Comparison of ENCODE assay signal across 11 mouse cellular contexts in genomic region chr7:71531496-71531895, GRCm38 (mm10).
A peak's percentile ranks its signal among the peaks of the same experiment; 100 is the strongest.
DNase-seq lines count a peak whose midpoint lies in the region; ATAC-seq lines count a peak whose summit lies in the region.
"Had no signal": no experiment of that assay in that cellular context is flagged by ENCODE, and none has a peak within 500 bp of the region (broad histone marks: within the 10 kb centered on the region; RNA-seq: fewer than 3 reads in every experiment).

No protein-coding gene starts in this region.

- 8% methylated on average over 6 of the region's 6 CpGs for WGBS in heart, embryonic 12.5 days
- WGBS in stomach, embryonic 16.5 days, result 22% methylated on average over 6 of the region's 6 CpGs
- WGBS in forebrain, embryonic 15.5 days, result 72% methylated on average over 6 of the region's 6 CpGs

- H3K36me3 ChIP-seq in heart, embryonic 12.5 days, result no peaks in the 10 kb centered on the region
- no peaks in the 10 kb centered on the region for H3K36me3 ChIP-seq in stomach, embryonic 16.5 days (ENCODE audit: control insufficient read depth, insufficient read depth, low read length)
- no peaks in the 10 kb centered on the region for H3K36me3 ChIP-seq in forebrain, embryonic 15.5 days
- H3K36me3 ChIP-seq: hindbrain, embryonic 15.5 days had no signal

- ATAC-seq in heart, embryonic 12.5 days (ENCODE audit: insufficient number of reproducible peaks, low FRiP score), result 0 out of 2 replicates have a peak, but pooled peaks have one; percentile 33
- no peak for ATAC-seq in stomach, embryonic 16.5 days (ENCODE audit: insufficient read depth, low FRiP score)
- ATAC-seq in CD4-positive, CD25-positive, alpha-beta regulatory T cell, adult 4 months, result no peak
- no peak for ATAC-seq in forebrain, embryonic 15.5 days (replicated peaks)

- peak overlapping the region; percentile 49 for H3K4me2 ChIP-seq in heart, embryonic 12.5 days
- peak overlapping the region; percentile 19; the same call in 1 of the 2 replicates for H3K4me2 ChIP-seq in stomach, embryonic 16.5 days (ENCODE audit: low read depth, low read length)
- H3K4me2 ChIP-seq in forebrain, embryonic 15.5 days (replicated peaks), result no peak overlapping the region
- H3K4me2 ChIP-seq: hindbrain, embryonic 15.5 days had no signal

- peak; percentile 44 for DNase-seq in ovary, adult 18-20 months (ENCODE audit: low spot score)
- DNase-seq in ovary, postnatal 10 days (ENCODE audit: low spot score), result no peak
- peak; percentile 12 to 20 for DNase-seq in kidney, postnatal 36 days
- DNase-seq in thymus, postnatal 36 days, result no peak
- DNase-seq: adrenal gland, adult 8-10 months had no signal

- no peak overlapping the region for H3K9ac ChIP-seq in heart, embryonic 12.5 days
- no peak overlapping the region for H3K9ac ChIP-seq in stomach, embryonic 16.5 days (ENCODE audit: low read length)
- no peak overlapping the region for H3K9ac ChIP-seq in forebrain, embryonic 15.5 days (replicated peaks)
- H3K9ac ChIP-seq: hindbrain, embryonic 15.5 days had no signal

- H3K4me3 ChIP-seq in heart, embryonic 12.5 days, result 0 out of 2 replicates have a peak overlapping the region, but pooled peaks have one; percentile 15
- H3K4me3 ChIP-seq in stomach, embryonic 16.5 days (replicated peaks; ENCODE audit: low read length), result no peak overlapping the region
- H3K4me3 ChIP-seq in forebrain, embryonic 15.5 days, result no peak overlapping the region
- H3K4me3 ChIP-seq: hindbrain, embryonic 15.5 days had no signal

- H3K27ac ChIP-seq in heart, embryonic 12.5 days (ENCODE audit: poor library complexity, severe bottlenecking), result 0 out of 2 replicates have a peak overlapping the region, but pooled peaks have one; percentile 43
- H3K27ac ChIP-seq in stomach, embryonic 16.5 days (ENCODE audit: low read length), result peak overlapping the region; percentile 62
- no peak overlapping the region for H3K27ac ChIP-seq in forebrain, embryonic 15.5 days (replicated peaks)
- H3K27ac ChIP-seq: hindbrain, embryonic 15.5 days had no signal

- peaks cover 16% of the 10 kb centered on the region for H3K4me1 ChIP-seq in heart, embryonic 12.5 days (replicated peaks)
- H3K4me1 ChIP-seq in stomach, embryonic 16.5 days (ENCODE audit: control insufficient read depth, insufficient read depth, low read length), result no peaks in the 10 kb centered on the region
- peaks cover 5% of the 10 kb centered on the region for H3K4me1 ChIP-seq in forebrain, embryonic 15.5 days
- H3K4me1 ChIP-seq: hindbrain, embryonic 15.5 days had no signal

- H3K27me3 ChIP-seq in heart, embryonic 12.5 days (replicated peaks), result no peaks in the 10 kb centered on the region
- no peaks in the 10 kb centered on the region for H3K27me3 ChIP-seq in stomach, embryonic 16.5 days (ENCODE audit: control insufficient read depth, insufficient read depth, low read length)
- no peaks in the 10 kb centered on the region for H3K27me3 ChIP-seq in forebrain, embryonic 15.5 days
- H3K27me3 ChIP-seq: CH12.LX; hindbrain, embryonic 15.5 days had no signal

- no peaks in the 10 kb centered on the region for H3K9me3 ChIP-seq in heart, embryonic 12.5 days (replicated peaks)
- H3K9me3 ChIP-seq in stomach, embryonic 16.5 days (replicated peaks; ENCODE audit: control insufficient read depth, low read length), result no peaks in the 10 kb centered on the region
- H3K9me3 ChIP-seq in forebrain, embryonic 15.5 days, result no peaks in the 10 kb centered on the region
- H3K9me3 ChIP-seq: hindbrain, embryonic 15.5 days had no signal

Comparison
In these comparisons a context has a peak if more than half of its experiments do, and no peak if none do; other contexts are left out.
1. DNase-seq: peak in ovary, adult 18-20 months (single experiment) and kidney, postnatal 36 days (2 of 2); none in ovary, postnatal 10 days (single experiment) and thymus, postnatal 36 days (0 of 2).